Mouse (Mus musculus) thymus, postnatal 4 days (tissue): ENCODE measurements around the gene Cgas.

Experiments
- DNase-seq: peaks from one replicate; pipeline ENCODE4 v3.0.0; 2021

Gene Cgas

GRCm38 (mm10) chr9:78451382-78451781 is 8.3 kb upstream of the Cgas start:
- peak; percentile 50 for DNase-seq

- DNase-seq = no peak
Observed at GRCm38 (mm10) chr9:78450404-78450803, 7.4 kb upstream of the Cgas start.

GRCm38 (mm10) chr9:78447973-78448873 is 5.2 kb upstream of the Cgas start, which contains the start of the genes Mto1 and Gm17324:
Gene Mto1 (plus strand): TSS chr9:78448208.
Gene Gm17324 (minus strand): TSS chr9:78448786.
- peak; percentile 93 for DNase-seq

GRCm38 (mm10) chr9:78447606-78447972 is 4.6 kb upstream of the Cgas start:
- DNase-seq = no peak

GRCm38 (mm10) chr9:78442237-78442578 is 829 bp downstream of the Cgas start:
- no peak for DNase-seq

GRCm38 (mm10) chr9:78439426-78439825 is 3.6 kb downstream of the Cgas start:
- DNase-seq = no peak

- no peak for DNase-seq
Observed at GRCm38 (mm10) chr9:78432471-78432870, 10.6 kb downstream of the Cgas start.

- no peak for DNase-seq
Observed at GRCm38 (mm10) chr9:78430486-78430885, 12.6 kb downstream of the Cgas start.

GRCm38 (mm10) chr9:78429551-78429950 is 13.5 kb downstream of the Cgas start:
- DNase-seq = no peak

- no peak for DNase-seq
Observed at GRCm38 (mm10) chr9:78428870-78429432, 14.1 kb downstream of the Cgas start.

GRCm38 (mm10) chr9:78428185-78428584 is 14.9 kb downstream of the Cgas start:
- no peak for DNase-seq

- peak; percentile 42 for DNase-seq
Observed at GRCm38 (mm10) chr9:78427362-78427781, 15.7 kb downstream of the Cgas start.

GRCm38 (mm10) chr9:78401596-78401995 is 41.4 kb downstream of the Cgas start:
- no peak for DNase-seq

GRCm38 (mm10) chr9:78400570-78400969 is 42.5 kb downstream of the Cgas start:
- no peak for DNase-seq

GRCm38 (mm10) chr9:78396517-78396916 is 46.5 kb downstream of the Cgas start:
- no peak for DNase-seq

- DNase-seq = peak; percentile 57
Observed at GRCm38 (mm10) chr9:78395630-78396351, 47.2 kb downstream of the Cgas start, which contains the start of gene Ddx43. Gene Ddx43 (plus strand): TSS chr9:78395777.

GRCm38 (mm10) chr9:78395244-78395629 is 47.8 kb downstream of the Cgas start:
- DNase-seq = no peak

GRCm38 (mm10) chr9:78394602-78395001 is 48.4 kb downstream of the Cgas start:
- no peak for DNase-seq

- DNase-seq = no peak
Observed at GRCm38 (mm10) chr9:78393741-78394140, 49.3 kb downstream of the Cgas start.

- DNase-seq = no peak
Observed at GRCm38 (mm10) chr9:78389981-78390380, 53.1 kb downstream of the Cgas start.

- DNase-seq = no peak
Observed at GRCm38 (mm10) chr9:78386947-78387346, 56.1 kb downstream of the Cgas start.

GRCm38 (mm10) chr9:78385893-78386292 is 57.1 kb downstream of the Cgas start:
- peak; percentile 18 for DNase-seq
